Mouse (Mus musculus) lung, postnatal 10 days (tissue): ENCODE measurements around the gene Dynlt3.
A peak's percentile ranks its signal among the peaks of the same experiment; 100 is the strongest.
"Not testable (repeated sequence)": the region's sequence is repeated elsewhere in the genome, so short reads cannot be mapped to it uniquely, and the experiment has no call there.

Source experiments
- DNase-seq: peaks from one replicate; pipeline ENCODE4 v3.0.0; 2021

Dynlt3 gene

DNA sequence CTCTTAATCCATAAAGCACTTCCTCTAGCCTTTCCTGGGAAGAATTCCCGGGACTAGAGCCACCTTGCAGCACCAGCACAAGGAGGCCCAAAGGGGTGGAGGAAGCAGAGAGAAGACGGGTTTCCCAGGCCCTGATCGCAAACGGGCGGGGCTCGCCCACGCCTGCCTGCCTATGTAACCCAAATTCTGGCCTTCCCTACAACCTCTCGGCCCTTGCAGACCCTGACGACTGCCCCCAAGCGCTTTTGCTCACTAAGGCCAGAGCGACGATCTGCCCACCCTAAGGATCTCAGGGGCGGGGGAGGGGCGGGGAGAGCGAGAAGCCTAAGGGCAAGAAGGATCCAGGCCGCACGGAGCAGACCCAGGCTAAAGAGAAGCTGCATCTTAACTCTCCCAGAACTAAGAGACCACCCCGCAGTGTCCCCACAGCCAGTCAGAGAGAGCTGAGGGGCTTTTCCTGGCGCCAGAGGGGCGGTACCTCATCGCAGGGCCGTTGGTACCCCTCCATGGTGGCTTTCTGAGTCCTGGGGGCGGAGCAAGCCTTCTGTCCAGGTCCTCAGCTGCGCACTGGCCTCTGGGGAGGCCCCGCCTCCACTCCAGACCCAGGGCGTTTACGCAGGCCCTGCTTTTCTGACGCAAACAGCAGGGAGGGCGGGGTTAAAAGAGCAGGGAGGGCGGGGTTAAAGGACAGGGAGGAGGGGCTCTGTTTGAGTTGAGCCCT lies at the start of gene Dynlt3:
Dynlt3 (minus strand) TSS at position 613 of the 721 bp plus-strand sequence.
- DNase-seq, result peak; percentile 89

DNA sequence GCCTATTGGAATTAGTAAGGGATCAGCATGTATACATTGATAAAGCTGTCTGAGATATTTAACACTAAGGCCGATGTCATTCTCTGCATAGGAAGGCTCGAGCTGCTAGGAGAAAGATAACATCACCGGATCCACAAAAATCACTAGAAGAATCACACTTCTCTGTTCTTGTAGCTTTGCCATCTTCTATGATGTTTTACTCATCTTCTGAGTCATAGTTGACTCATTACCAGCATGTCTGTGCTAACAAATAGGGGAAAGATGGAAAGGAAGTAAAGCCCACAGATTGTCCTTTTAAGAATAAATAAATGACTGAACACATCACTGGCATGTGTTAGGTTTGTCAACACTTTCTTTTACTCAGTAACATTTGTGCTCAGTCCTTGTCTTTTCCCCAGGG lies 37.0 kb upstream of the Dynlt3 start:
- DNase-seq, result no peak

DNA sequence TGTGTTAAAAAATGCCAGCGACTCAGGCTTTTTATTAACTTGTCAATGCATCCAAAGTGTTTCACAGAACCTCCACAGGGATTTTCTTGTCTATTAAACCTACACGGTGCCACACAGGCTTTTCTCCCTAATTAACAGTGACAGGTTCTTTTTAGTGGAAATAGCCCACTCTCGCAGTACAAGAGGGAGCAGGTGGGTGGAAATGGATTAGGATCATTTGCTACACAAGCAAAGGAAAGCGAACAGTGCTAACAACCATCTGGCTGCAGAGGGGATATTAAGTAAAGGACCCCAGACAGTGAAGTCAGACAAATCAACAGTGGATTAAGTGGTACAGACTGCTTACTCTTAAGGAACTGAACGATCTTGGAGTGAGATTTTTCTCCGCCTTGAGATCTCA lies 33.2 kb upstream of the Dynlt3 start:
- DNase-seq, result no peak

DNA sequence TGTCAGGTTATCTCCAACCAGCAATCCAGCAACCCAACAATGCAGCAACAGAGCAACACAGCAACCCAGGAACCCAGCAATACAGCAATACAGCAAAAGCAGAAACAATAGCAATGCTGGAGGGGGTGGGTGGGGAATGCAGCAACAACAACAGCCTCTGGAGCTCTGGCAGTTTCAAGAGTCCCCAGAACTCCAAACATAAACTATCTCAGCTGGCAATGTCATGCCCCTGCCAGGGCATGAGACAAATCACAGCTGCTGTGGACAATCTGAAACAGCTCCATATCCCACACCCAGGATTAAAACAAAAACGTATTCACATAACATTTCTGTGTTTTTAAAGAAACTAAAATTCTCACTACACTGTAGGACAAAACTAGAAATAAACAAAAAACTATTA lies 9.2 kb upstream of the Dynlt3 start:
- peak; percentile 11 for DNase-seq

DNA sequence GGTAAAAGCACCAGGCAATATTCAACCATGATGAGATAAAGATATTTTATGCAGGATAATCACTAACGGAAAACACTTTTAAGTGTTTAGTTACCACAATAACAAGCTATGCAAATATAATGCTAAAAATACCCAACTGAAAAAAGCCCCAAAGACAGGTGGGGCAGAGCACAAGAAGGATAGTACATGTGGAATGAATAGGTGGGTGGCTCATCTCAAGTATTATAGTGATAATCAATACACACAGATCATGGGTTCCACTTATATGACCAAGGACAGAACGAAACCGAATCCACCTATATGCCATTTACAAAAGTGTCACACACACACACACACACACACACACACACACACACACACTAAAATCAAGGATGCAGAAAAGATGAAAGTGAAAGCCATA lies 8.6 kb upstream of the Dynlt3 start:
- DNase-seq, result no peak

DNA sequence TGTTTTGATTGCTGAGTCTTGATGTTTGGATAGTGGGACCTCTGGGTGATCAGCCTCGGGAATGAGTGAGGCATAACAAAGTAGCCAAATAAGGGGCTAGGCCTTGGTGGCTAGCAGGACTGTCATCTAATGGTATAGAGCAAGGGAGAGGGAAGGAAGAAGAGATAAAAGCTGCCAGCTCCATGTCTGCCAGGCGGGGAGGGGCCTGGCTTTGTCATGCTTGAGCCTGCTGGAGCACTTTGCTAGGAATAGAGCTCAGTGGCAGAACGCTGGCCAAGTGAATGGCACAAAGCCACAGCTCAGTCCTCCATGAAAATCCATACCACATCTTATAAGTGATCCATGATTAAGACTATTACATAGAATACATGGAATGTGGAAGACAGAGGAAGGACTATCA lies 10.0 kb downstream of the Dynlt3 start:
- DNase-seq, result peak; percentile 1

DNA sequence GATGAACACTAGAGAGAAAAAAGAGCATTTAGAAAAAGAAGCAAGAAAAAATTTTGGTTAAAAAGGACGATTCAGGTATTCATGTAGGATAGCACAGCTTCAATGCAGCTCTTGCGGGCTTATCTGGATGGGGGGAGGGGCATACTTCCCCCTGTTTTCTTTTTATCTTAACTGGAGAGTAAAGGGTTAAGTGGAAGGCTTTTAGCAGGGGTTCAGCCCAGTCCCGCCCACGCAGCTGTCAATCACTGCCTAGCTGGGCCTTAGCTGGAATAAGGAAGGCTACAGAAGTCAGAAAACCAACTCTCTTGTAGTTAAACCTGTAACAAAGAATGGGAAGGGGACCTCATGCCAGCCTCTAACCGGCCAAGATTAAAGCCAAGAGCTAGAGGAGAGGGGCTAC lies 22.2 kb downstream of the Dynlt3 start:
- DNase-seq, result not testable (repeated sequence)

DNA sequence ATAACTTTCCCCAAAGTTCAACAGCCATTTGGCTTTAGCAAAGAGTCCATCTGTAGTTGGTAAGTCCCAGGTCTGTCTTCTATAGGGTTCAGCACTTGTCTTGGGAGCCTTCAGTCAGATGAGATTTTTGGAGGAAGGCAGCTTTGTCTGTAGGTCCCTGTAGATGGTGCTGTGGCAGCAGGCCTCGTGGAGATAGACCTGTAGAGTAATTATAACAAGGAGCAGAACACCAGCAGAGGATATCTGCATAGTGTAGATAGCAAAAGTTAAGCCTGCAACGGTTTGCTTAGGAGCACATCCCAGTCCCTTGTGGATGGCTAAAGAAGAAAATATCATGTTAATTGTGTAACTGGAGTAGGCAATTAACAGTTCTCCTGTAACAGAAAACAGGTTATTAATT lies 22.7 kb downstream of the Dynlt3 start:
- DNase-seq, result not testable (repeated sequence)
